ENCODE assay signal across 9 mouse cellular contexts in genomic region chr3:63919634-63920033, GRCm38 (mm10). TPM values are rescaled to one million over a fixed set of nuclear protein-coding genes. Genes with fewer than 3 reads are reported as not detected.
DNase-seq lines count a peak whose midpoint lies in the region; ATAC-seq and TF ChIP-seq lines count a peak whose summit lies in the region.
"Had no signal": no experiment of that assay in that cellular context is flagged by ENCODE, and none has a peak within 500 bp of the region (broad histone marks: within the 10 kb centered on the region; RNA-seq: fewer than 3 reads in every experiment).

No protein-coding gene starts in this region.

- H3K9ac ChIP-seq in forebrain, embryonic 13.5 days: no peak overlapping the region
- H3K9ac ChIP-seq: hindbrain, embryonic 15.5 days had no signal

- 63% methylated on average over 3 of the region's 3 CpGs for WGBS in heart, embryonic 10.5 days
- WGBS in small intestine, adult 2 months: 78% methylated on average over 3 of the region's 3 CpGs
- WGBS in forebrain, embryonic 13.5 days: 62% methylated on average over 3 of the region's 3 CpGs

- DNase-seq in heart, postnatal 4 days: peak; percentile 14
- no peak for DNase-seq in heart, embryonic 10.5 days (ENCODE audit: low spot score)
- DNase-seq in B cell, adult 2 months: peak; percentile 56
- peak; percentile 28 for DNase-seq in T-cell, adult 2 months (ENCODE audit: low spot score)
- DNase-seq in heart, postnatal 10 days: no peak

- H3K4me3 ChIP-seq in heart, embryonic 10.5 days: no peak overlapping the region
- H3K4me3 ChIP-seq in small intestine, adult 2 months (ENCODE audit: low read depth, low read length): no peak overlapping the region
- H3K4me3 ChIP-seq in forebrain, embryonic 13.5 days: no peak overlapping the region
- H3K4me3 ChIP-seq: hindbrain, embryonic 15.5 days had no signal

- H3K4me2 ChIP-seq in forebrain, embryonic 13.5 days: no peak overlapping the region
- H3K4me2 ChIP-seq: hindbrain, embryonic 15.5 days had no signal

- H3K27ac ChIP-seq in heart, embryonic 10.5 days: no peak overlapping the region
- H3K27ac ChIP-seq in small intestine, adult 2 months (ENCODE audit: insufficient read depth, low read depth, low read length): no peak overlapping the region
- H3K27ac ChIP-seq in forebrain, embryonic 13.5 days: no peak overlapping the region
- H3K27ac ChIP-seq: hindbrain, embryonic 15.5 days had no signal

- peaks cover 8% of the 10 kb centered on the region; the same call in 1 of the 2 replicates for H3K36me3 ChIP-seq in heart, embryonic 10.5 days
- H3K36me3 ChIP-seq in small intestine, adult 2 months (ENCODE audit: control insufficient read depth, insufficient read depth, low read length): peaks cover 3% of the 10 kb centered on the region; the same call in 1 of the 2 replicates
- peaks cover 6% of the 10 kb centered on the region; the same call in 1 of the 2 replicates for H3K36me3 ChIP-seq in forebrain, embryonic 13.5 days (ENCODE audit: poor library complexity, severe bottlenecking)

- no peaks in the 10 kb centered on the region for H3K27me3 ChIP-seq in heart, embryonic 10.5 days (ENCODE audit: insufficient read depth, poor library complexity, severe bottlenecking)
- H3K27me3 ChIP-seq in small intestine, adult 2 months (ENCODE audit: control insufficient read depth, insufficient read depth, low read length): no peaks in the 10 kb centered on the region
- H3K27me3 ChIP-seq in forebrain, embryonic 13.5 days: no peaks in the 10 kb centered on the region
- H3K27me3 ChIP-seq: hindbrain, embryonic 15.5 days had no signal

- ATAC-seq in inflammation-experienced regulatory T-cells, adult 6 months: peak; percentile 82
- ATAC-seq in forebrain, embryonic 13.5 days: no peak

- H3K9me3 ChIP-seq in heart, embryonic 10.5 days: no peaks in the 10 kb centered on the region
- no peaks in the 10 kb centered on the region for H3K9me3 ChIP-seq in forebrain, embryonic 13.5 days (replicated peaks)
- H3K9me3 ChIP-seq: hindbrain, embryonic 15.5 days had no signal

- no peaks in the 10 kb centered on the region for H3K4me1 ChIP-seq in heart, embryonic 10.5 days
- no peaks in the 10 kb centered on the region for H3K4me1 ChIP-seq in small intestine, adult 2 months (ENCODE audit: control insufficient read depth, insufficient read depth, insufficient read length, low read length)
- H3K4me1 ChIP-seq in forebrain, embryonic 13.5 days: no peaks in the 10 kb centered on the region
- H3K4me1 ChIP-seq: hindbrain, embryonic 15.5 days had no signal

- peak; percentile 52; the same call in 1 of the 2 replicates for TF ChIP-seq CTCF in small intestine, adult 2 months (IDR thresholded peaks at IDR 0.05; ENCODE audit: extremely low read depth, insufficient read length, insufficient replicate concordance, low read depth, low read length)

- no peak for TF ChIP-seq POLR2A in small intestine, adult 2 months (IDR thresholded peaks at IDR 0.05; ENCODE audit: low read depth, low read length)

- intact Hi-C loops in heart, postnatal 10 days (cut with DNase I): no loop called here

RNA-seq across cellular contexts. Expression of gene E130311K13Rik, which starts 9.6 kb away (rescaled TPM):
- total RNA-seq in heart, postnatal 4 days (2021): 1 to 10 TPM; 6.4 to 7.1 TPM
- 3.9 and 5.1 TPM in 2 replicates for polyA plus RNA-seq in heart, embryonic 10.5 days (2016; fragmentation: Nextera tagmentation; extraction: Ambion mirVana)
- polyA plus RNA-seq in inflammation-experienced regulatory T-cells, adult 6 months (2017; shearing (Covaris generic)): 10 to 100 TPM in 2 of 3 experiments, 1 to 10 TPM in 1; 9.3 to 12.4 (median 11.0) TPM
- polyA plus RNA-seq in small intestine, adult 2 months (2012; rRNA removed): 0.22 and 1.4 TPM in 2 replicates
- polyA plus RNA-seq in forebrain, embryonic 13.5 days (2015; fragmentation: Nextera tagmentation; extraction: Ambion mirVana): 4.3 and 5.0 TPM in 2 replicates
- 1 to 10 TPM; 6.3 to 6.7 TPM for total RNA-seq in heart, postnatal 10 days (2021)

RNA-seq across cellular contexts. Expression of gene Plch1, which starts 20.4 kb away (rescaled TPM):
- total RNA-seq in heart, postnatal 4 days (2021): under 1 TPM; 0.41 to 0.60 TPM
- polyA plus RNA-seq in heart, embryonic 10.5 days (2016; fragmentation: Nextera tagmentation; extraction: Ambion mirVana): 1.0 and 2.0 TPM in 2 replicates
- under 1 TPM in 2 of 3 experiments, not detected in 1; 0.11 to 0.19 TPM for polyA plus RNA-seq in inflammation-experienced regulatory T-cells, adult 6 months (2017; shearing (Covaris generic))
- 0.96 and 1.2 TPM in 2 replicates for polyA plus RNA-seq in small intestine, adult 2 months (2012; rRNA removed)
- polyA plus RNA-seq in forebrain, embryonic 13.5 days (2015; fragmentation: Nextera tagmentation; extraction: Ambion mirVana): 9.8 and 13.1 TPM in 2 replicates
- total RNA-seq in heart, postnatal 10 days (2021): under 1 TPM in 1 of 2 experiments, not detected in 1; 0.55 TPM

RNA-seq across cellular contexts. Expression of gene Slc33a1, which starts 44.9 kb away (rescaled TPM):
- 10 to 100 TPM; 10.1 to 11.6 TPM for total RNA-seq in heart, postnatal 4 days (2021)
- 10.9 and 12.0 TPM in 2 replicates for polyA plus RNA-seq in heart, embryonic 10.5 days (2016; fragmentation: Nextera tagmentation; extraction: Ambion mirVana)
- polyA plus RNA-seq in inflammation-experienced regulatory T-cells, adult 6 months (2017; shearing (Covaris generic)): 10 to 100 TPM in 2 of 3 experiments, 1 to 10 TPM in 1; 7.9 to 14.5 (median 10.4) TPM
- 13.1 and 15.1 TPM in 2 replicates for polyA plus RNA-seq in small intestine, adult 2 months (2012; rRNA removed)
- polyA plus RNA-seq in forebrain, embryonic 13.5 days (2015; fragmentation: Nextera tagmentation; extraction: Ambion mirVana): 14.3 and 15.2 TPM in 2 replicates
- 10 to 100 TPM in 1 of 2 experiments, 1 to 10 TPM in 1; 9.6 to 10.9 TPM for total RNA-seq in heart, postnatal 10 days (2021)

RNA-seq across cellular contexts. Expression of gene Gmps, which starts 56.3 kb away (rescaled TPM):
- total RNA-seq in heart, postnatal 4 days (2021): 10 to 100 TPM; 34.6 to 35.0 TPM
- 52.2 TPM in 2 replicates for polyA plus RNA-seq in heart, embryonic 10.5 days (2016; fragmentation: Nextera tagmentation; extraction: Ambion mirVana)
- 10 to 100 TPM; 29.2 to 42.1 (median 36.8) TPM for polyA plus RNA-seq in inflammation-experienced regulatory T-cells, adult 6 months (2017; shearing (Covaris generic))
- polyA plus RNA-seq in small intestine, adult 2 months (2012; rRNA removed): 0.36 and 0.75 TPM in 2 replicates
- polyA plus RNA-seq in forebrain, embryonic 13.5 days (2015; fragmentation: Nextera tagmentation; extraction: Ambion mirVana): 52.7 and 58.4 TPM in 2 replicates
- total RNA-seq in heart, postnatal 10 days (2021): 10 to 100 TPM; 27.5 to 30.1 TPM

Comparison
In these comparisons a context has a peak if more than half of its experiments do, and no peak if none do; other contexts are left out.
1. DNase-seq: peak in heart, postnatal 4 days (single experiment), B cell, adult 2 months (2 of 2) and T-cell, adult 2 months (single experiment); none in heart, embryonic 10.5 days (single experiment) and heart, postnatal 10 days (0 of 2).